Mouse (Mus musculus) thymus, postnatal 14 days (tissue): ENCODE data around the gene Mon2.

Experiments used
- DNase-seq: peaks from one replicate; pipeline ENCODE4 v3.0.0; 2021

The Mon2 gene

DNA sequence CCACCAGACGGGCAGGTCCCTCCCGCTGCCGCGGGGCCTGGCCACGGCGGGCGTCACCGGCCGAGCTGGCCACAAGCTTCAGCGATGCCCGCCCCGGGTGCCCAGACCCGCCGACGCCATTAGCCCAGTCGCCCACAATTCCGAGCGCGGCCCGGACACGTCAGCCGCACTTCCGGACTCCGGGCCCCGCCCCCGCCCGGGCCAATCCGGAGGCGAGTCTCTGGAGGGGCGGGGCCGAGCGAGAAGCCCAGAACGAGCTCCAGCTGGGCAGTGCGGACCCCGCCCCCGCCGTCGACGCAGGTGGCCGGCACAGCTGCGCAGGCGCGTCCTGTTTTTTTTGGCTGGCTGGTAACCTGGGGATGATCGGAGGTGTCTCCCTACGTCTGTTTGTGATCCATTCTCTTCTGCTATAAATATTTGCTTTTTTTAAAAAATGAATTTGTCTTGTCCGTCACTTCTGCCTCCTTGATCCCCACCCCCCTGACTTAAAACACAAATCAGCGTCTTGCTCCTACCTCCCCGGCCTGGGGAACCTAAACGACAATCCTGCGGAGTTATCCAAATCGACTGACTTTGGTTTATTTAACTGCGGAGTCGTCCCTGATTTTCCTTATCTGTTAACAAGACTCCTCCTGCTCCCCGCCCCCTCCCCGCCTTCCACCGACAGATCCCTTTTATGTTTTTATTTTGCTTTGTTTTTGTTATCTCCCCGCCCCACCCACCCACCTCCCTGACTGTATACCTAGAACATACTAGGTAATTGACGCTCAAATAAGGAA is at the start of gene Mon2:
TSS of gene Mon2 (minus strand) at position 261 of the 779 bp plus-strand sequence.
- DNase-seq = peak; percentile 97

DNA sequence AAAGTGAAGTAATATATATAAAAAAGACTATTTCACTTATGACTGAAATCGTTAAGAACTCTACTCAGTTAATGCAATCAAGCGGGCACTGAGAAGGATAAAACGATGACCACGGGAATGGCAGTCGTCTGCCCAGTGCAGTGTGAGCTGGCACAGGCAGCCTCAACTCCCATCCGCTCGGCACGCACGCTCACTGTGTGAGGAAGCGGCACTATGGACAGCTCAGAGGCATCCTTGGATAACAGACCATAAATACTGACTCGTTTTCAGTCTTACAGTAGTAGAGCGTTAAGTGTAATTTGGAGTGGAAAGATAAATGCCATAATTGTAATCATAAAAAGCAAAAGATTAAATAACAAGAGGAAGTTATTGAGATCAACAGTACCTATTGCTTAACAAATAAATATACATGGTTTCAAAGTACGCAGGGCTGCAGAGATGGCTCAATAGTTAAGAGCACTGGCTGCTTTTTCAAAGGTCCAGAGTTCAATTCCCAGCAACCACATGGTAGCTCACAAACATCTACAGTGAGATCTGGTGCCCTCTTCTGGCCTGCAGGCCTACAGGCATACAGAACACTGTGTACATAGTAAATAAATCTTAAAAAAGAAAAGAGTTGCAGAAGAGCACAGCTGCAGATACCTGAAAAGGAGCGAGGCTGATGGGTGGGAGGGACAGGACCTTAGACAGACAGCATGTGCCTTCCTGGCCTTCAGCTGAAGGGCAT is 44.5 kb upstream of the Mon2 start:
- peak; percentile 17 for DNase-seq

DNA sequence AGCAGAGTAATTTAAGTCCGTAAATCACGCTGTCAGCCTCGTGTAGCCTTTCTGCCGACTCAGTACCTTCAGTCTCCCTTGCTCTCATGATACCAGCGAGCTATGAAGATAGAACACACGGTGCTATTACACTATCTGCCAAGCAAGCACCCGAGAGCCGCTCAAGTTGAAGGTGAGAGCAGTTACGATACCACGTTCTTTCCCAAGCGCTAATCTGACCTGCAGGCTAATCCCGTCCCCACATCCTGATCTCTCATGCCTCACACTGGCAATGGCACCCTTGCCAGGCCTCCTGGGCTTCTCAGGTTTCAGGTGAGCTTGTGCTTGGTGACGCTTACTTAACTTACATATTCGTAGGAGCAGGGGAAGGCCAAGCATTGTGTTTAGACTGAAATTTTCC is 40.6 kb upstream of the Mon2 start:
- no peak for DNase-seq

GRCm38 (mm10) chr10:123113466-123113865 is 37.2 kb upstream of the Mon2 start:
- DNase-seq = no peak

DNA sequence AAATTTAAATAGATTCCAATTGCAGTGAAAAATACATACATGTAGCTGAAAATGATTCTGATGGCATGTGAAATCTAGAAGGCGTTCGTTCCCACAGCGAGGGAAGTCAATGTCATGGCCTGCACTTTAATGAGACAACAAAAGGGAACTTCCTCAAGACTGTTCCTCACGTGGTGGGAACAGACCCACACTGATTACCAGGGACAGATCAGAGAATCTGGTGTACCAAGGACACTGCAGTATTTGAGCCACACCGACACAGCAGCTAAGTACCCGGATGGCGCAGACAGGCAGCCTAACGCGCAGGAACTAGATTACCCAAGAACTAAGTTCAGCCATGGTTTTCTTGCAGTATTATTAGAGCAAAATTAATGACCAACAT is 36.5 kb upstream of the Mon2 start:
- DNase-seq = no peak

DNA sequence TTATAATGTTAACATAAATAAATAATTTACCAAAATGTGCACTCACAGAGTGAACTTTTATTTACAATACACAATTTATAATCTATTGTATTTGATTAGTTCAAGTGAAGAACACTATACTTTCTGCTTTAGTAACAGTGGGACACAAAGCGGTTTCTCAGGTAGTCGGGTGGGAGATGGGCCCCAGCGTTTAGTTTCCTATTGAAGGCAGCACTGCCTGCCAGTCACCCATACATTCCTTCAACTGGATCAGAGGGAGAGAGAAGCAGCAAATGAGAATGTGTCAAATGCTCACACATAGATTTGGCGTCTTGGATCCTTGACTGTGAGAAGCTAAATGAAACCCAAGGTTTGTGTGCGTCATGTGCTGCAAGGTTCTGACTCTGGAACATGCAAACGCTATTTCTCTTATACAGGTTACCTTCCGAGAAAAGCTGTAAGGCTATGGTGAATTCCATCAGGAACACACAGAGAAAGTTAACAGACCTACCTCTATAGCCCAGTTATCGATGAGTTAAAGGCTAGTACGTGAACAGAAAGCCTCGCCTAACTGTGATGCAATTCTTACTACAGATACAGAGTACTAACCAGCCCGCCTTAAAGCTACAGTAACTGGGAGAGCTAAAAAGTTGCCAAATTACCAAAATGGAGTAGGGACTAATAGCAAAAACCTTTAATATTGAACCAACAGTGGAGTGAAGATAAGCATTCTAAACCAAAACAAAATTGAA is 35.9 kb upstream of the Mon2 start:
- no peak for DNase-seq

- DNase-seq = no peak
Observed at GRCm38 (mm10) chr10:123110548-123110947, 34.2 kb upstream of the Mon2 start.

DNA sequence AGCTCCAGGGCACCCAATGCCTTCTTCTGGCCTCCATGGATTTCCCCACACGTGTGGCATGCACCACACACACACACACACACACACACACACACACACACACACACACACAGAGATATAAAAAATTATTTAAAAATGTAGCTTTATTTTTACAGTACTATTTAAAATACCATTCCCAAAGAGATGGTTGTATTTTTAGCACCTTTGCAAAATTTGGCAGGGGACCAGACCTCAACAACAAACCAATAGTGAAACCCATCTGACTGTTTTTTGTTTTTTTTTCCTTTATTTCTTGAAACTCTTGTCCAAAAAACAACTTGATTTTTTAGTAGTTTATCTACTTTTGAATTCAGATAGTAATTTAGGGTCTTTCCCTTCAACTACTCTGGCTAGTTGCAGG is 32.2 kb upstream of the Mon2 start:
- DNase-seq = no peak

DNA sequence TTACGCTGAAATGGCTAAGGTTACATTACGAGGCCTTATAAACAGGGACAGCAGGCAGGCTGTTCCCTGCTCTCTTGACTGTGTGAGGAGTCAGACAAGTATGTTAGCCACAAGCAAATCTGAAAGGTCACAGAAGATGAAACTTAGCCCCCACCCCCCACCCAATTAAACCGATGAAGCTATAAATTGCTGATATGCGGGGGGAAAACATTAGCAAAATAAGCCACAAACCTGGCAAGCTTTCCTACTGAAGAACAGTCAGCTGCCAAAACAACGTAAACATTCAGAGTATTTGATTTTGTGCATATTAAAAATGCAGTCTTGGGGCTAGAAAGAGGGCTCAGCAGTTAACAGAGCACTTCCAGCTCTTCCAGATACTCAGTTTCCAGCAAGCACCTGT is 31.8 kb upstream of the Mon2 start:
- no peak for DNase-seq

DNA sequence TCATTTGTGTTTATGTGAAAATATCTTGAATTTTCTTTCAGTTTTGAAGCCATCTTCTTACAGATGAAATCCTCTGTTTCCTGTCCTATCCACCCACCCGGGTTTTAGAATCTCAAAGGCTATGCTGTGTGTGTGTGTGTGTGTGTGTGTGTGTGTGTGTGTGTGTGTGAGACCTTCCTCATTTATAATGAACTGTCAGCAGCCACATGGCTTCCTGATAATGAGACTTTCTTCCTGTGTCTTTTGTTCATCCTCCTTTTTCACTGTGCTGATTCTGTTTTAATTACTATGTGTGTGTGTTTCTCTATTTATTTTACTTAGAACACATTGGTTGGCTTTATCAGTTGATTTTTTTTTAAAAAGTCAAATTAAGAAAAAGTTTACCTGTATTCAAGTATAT is 25.0 kb upstream of the Mon2 start:
- DNase-seq = no peak

DNA sequence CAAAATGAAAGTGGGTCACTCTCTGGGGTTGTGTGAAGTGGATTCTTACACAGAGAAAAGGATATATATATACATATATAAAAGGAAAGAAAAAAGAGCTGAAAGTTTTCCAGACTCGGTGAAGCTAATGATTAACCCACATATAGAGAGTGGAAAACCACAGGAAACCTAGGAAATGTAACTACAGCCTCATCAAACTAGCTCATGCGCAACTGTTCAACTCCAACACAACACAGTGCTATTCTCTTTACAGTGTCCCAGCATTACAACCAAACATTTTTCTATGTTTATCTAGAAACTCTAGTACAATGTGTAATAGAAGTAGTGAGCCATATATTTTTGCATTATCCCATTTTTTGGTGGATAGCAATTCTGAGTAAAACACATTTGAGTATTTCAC is 24.3 kb upstream of the Mon2 start:
- DNase-seq = no peak

GRCm38 (mm10) chr10:123094504-123094903 is 18.2 kb upstream of the Mon2 start:
- DNase-seq = no peak

DNA sequence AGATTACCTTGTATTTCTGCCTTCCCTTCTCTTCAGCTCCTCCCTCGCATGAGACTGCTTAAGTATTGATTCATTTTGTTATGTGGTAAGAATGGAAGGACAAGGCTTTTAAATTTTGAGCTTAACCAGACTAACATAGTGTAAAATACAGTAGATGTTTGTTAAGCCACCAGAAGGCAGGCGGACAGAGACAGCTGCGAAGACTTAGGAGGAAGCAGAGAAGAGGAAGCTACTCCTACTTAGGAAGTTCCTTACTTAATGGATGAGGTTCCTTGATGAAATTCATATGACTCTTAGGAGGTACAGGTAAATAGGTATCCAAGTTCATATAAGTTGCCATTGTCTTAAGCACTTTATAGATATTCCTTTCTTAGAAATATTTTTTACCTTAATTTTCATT is 16.3 kb upstream of the Mon2 start:
- no peak for DNase-seq

DNA sequence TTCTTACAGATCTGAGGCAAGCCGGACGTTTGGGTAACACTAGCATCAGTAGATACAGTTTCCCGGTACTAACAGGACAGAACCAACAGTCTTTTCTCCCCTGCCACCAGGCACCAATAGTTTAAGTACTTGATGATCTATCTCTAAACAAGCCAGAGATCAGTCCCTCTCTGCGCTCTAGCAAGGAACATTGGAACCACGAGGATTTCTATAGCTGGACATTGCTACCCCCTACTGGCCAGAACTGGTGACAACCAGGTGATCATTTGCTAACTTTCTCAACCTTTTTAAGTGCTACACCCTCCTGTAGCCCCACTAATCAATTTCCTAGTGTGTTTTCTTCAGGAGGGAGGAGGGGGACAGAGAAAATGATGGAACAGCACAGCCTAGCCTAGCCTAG is 15.4 kb upstream of the Mon2 start:
- DNase-seq = peak; percentile 55

- DNase-seq = no peak
Observed at GRCm38 (mm10) chr10:123089425-123089930, 13.2 kb upstream of the Mon2 start.

DNA sequence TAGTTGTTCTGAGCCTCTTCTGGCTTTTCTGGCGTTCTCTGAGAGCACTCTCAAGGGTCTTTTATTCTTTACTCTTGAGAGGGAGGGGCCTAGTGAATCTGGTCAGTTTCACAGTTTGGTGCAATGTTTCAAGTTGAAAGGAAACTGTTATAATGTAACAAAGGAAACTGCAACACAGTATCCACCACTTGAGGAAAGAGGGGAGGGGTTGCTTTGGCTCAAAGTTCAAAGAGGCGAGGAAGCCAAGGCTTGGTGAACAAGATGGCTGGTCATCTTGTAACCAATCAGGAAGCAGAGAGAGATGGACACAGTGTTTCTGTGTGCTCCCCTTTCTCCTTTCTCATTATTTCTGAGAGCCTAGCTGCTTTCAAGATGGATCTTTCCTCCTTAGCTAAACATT is 10.5 kb upstream of the Mon2 start:
- no peak for DNase-seq

- no peak for DNase-seq
Observed at GRCm38 (mm10) chr10:123084900-123085641, 8.8 kb upstream of the Mon2 start.

DNA sequence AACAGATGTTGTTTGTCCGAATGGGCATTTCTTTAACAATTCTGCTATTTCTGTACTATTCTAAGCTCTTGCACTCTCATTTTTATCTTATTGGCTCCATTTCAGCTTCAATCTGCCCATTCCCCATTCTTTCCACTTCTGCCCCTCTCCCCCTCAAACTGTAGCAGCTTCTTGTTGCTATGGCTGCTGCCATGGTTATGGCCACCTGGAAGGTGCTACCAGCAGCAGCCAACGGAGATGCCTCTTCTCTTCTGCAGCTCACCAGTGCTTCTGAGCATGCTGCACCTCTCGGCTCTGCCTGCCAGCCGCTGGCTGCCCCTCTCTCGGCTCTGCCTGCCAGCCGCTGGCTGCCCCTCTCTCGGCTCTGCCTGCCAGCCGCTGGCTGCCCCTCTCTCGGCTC is 8.0 kb upstream of the Mon2 start:
- no peak for DNase-seq

DNA sequence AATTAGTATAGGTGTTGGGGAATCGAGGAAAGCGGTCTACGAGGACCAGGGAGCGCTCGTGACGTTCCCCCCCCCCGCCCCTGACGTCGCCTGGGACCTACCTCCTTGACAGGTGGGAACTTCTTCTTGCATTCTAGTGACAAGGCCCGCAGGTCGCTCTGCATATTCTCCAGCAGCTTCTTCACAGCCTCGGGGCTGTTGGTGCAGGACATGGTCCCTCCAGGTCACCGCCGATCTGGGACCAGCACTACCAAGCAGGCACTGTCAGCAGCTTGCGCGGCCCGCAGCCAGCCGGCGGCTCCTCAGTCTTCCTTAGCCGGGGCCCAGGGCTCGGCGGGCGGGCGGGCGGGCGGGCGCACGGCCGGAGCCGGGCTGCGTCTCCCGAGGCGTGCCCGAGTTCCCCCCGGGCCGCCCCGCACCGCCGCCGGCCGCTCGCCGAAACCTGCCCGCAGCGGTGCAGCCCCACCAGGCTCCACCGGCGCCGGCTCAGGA is 508 bp downstream of the Mon2 start:
- DNase-seq = no peak

- no peak for DNase-seq
Observed at GRCm38 (mm10) chr10:123071997-123072396, 4.3 kb downstream of the Mon2 start.

DNA sequence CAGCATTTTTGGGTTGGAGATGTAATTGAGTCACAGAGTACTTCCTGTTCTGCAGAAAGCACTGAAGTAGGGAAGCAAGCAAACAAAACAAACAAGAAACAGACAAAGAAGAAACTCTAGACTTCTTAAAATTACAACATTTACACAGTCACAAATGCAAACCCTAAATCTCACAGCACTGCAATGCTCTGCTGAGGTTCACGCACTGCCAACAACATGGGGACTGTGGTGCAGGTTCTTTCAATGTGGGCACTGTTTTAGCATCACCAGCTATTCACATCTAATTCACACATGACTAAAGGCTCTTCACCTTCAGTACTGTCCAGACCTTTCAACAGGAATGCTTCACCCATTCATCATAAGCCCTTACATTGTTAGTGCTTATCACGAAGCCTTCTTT is 13.3 kb downstream of the Mon2 start:
- DNase-seq = no peak

GRCm38 (mm10) chr10:123060831-123061230 is 15.5 kb downstream of the Mon2 start:
- DNase-seq = no peak

- DNase-seq = no peak
Observed at GRCm38 (mm10) chr10:123057082-123057481, 19.2 kb downstream of the Mon2 start.
